Mouse (Mus musculus): ENCODE measurements around the gene D430042O09Rik.

- TF ChIP-seq POLR2A (IDR thresholded peaks at IDR 0.05; ENCODE audit: insufficient read length, low read depth) = no peak
- no peak for TF ChIP-seq TCF3 (IDR thresholded peaks at IDR 0.05; ENCODE audit: insufficient read length, low read depth)
- TF ChIP-seq USF1 (IDR thresholded peaks at IDR 0.05; ENCODE audit: low read depth) = no peak
These were observed 157.5 kb downstream of the D430042O09Rik start for GRCm38 (mm10) chr7:125865234-125865633.
